Mouse (Mus musculus) neural tube, embryonic 10.5 days (tissue): ENCODE results near the gene N4bp2l1.

Experiments
- DNase-seq: peaks from one replicate; pipeline ENCODE4 v3.0.0-alpha.2; 2017; ENCODE audit warnings: low spot score; ENCODE audit errors: extremely low spot score

N4bp2l1 gene

GRCm38 (mm10) chr5:150599301-150600294 is 2.6 kb upstream of the N4bp2l1 start:
- no peak for DNase-seq

GRCm38 (mm10) chr5:150598202-150599119 is 1.5 kb upstream of the N4bp2l1 start:
- DNase-seq = no peak

- no peak for DNase-seq
Observed at GRCm38 (mm10) chr5:150595366-150596016, 1.5 kb downstream of the N4bp2l1 start.

- no peak for DNase-seq
Observed at GRCm38 (mm10) chr5:150594649-150595339, 2.2 kb downstream of the N4bp2l1 start.

GRCm38 (mm10) chr5:150593756-150594648 is 3.0 kb downstream of the N4bp2l1 start:
- peak; percentile 63 for DNase-seq

GRCm38 (mm10) chr5:150592904-150593755 is 3.9 kb downstream of the N4bp2l1 start:
- peak; percentile 46 for DNase-seq

GRCm38 (mm10) chr5:150592186-150592903 is 4.6 kb downstream of the N4bp2l1 start:
- no peak for DNase-seq

GRCm38 (mm10) chr5:150589945-150590344 is 7.0 kb downstream of the N4bp2l1 start:
- no peak for DNase-seq

- no peak for DNase-seq
Observed at GRCm38 (mm10) chr5:150584337-150584729, 12.7 kb downstream of the N4bp2l1 start.

- DNase-seq = no peak
Observed at GRCm38 (mm10) chr5:150583622-150584336, 13.2 kb downstream of the N4bp2l1 start.

GRCm38 (mm10) chr5:150583181-150583580 is 13.8 kb downstream of the N4bp2l1 start:
- no peak for DNase-seq

- DNase-seq = no peak
Observed at GRCm38 (mm10) chr5:150581180-150581579, 15.8 kb downstream of the N4bp2l1 start.

- no peak for DNase-seq
Observed at GRCm38 (mm10) chr5:150578613-150579171, 18.3 kb downstream of the N4bp2l1 start.

- no peak for DNase-seq
Observed at GRCm38 (mm10) chr5:150576832-150577231, 20.2 kb downstream of the N4bp2l1 start.

GRCm38 (mm10) chr5:150574885-150575284 is 22.1 kb downstream of the N4bp2l1 start:
- no peak for DNase-seq

GRCm38 (mm10) chr5:150574403-150574802 is 22.6 kb downstream of the N4bp2l1 start:
- DNase-seq = no peak
